Mouse (Mus musculus) limb, embryonic 12.5 days (tissue): ENCODE measurements at regions not wholly inside any gene's neighbourhood (a gene's known extent, or its start where the extent isn't known, plus 50 kb on each side); places are given as distances from the start of the nearest gene placed in this dataset.
"Not testable (repeated sequence)": the region's sequence is repeated elsewhere in the genome, so short reads cannot be mapped to it uniquely, and the experiment has no call there.

Source experiments
- ATAC-seq: fragments of 200-750 bp; cut with Nextera tagmentation; 2 replicates; pipeline ENCODE4 v1.8.0; 2017; ENCODE audit warnings: low read depth, moderate TSS enrichment; ENCODE audit not compliant: insufficient number of reproducible peaks, insufficient read depth, low FRiP score, low TSS enrichment
- H3K27ac ChIP-seq: fragments of 300-500 bp; sonication (generic); 2 replicates; pipeline ENCODE4 v1.5.1; 2016; ENCODE audit warnings: mild to moderate bottlenecking, moderate library complexity
- H3K27me3 ChIP-seq: fragments of 300-500 bp; sonication (generic); 2 replicates; pipeline ENCODE4 v1.6.1; 2016; ENCODE audit warnings: mild to moderate bottlenecking, moderate library complexity
- H3K36me3 ChIP-seq: fragments of 300-500 bp; sonication (generic); 2 replicates; pipeline ENCODE4 v1.6.1; 2016; ENCODE audit warnings: mild to moderate bottlenecking, moderate library complexity
- H3K4me1 ChIP-seq: fragments of 300-500 bp; sonication (generic); replicated peaks from 2 replicates; pipeline ENCODE4 v1.6.1; 2016
- H3K4me2 ChIP-seq: fragments of 300-500 bp; sonication (generic); 2 replicates; pipeline ENCODE4 v1.6.1; 2016; ENCODE audit warnings: mild to moderate bottlenecking, moderate library complexity
- H3K4me3 ChIP-seq: fragments of 300-500 bp; sonication (generic); replicated peaks from 2 replicates; pipeline ENCODE4 v1.5.1; 2016; ENCODE audit warnings: mild to moderate bottlenecking
- H3K9ac ChIP-seq: fragments of 300-500 bp; sonication (generic); replicated peaks from 2 replicates; pipeline ENCODE4 v1.6.1; 2016; ENCODE audit warnings: mild to moderate bottlenecking, moderate library complexity
- H3K9me3 ChIP-seq: fragments of 300-500 bp; sonication (generic); 2 replicates; pipeline ENCODE4 v1.6.1; 2016; ENCODE audit warnings: mild to moderate bottlenecking, moderate library complexity
- WGBS: fragments of 180-500 bp; shearing (Covaris S2); methylation state at CpG from one replicate; pipeline ENCODE4 v1.1.7; 2016; 5-methylcytosine and 5-hydroxymethylcytosine counted together

DNA sequence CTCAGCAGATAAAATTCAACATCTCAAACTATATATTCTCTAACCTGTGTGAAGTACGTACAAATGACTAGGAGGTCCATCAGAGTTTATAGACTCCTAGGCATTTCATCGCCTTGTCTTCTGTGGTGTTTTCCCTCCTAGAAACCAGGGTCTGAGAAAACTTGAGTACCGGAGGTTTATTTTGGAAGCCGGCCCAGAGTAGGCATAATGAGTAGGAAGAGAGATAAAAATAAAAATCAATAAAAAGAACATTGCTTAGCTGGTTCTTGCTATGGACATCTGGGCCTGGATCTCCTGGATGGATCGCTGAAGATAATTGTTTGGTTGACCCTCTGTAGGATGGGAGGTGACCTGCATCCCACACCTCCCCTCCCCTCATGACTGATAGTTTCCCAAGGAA lies 81.5 kb upstream of the Mocs1 start:
- Histone ChIP-seq H3K9ac (no peak overlapping the region), H3K27ac (no peak overlapping the region), H3K9me3 (no peaks in the 10 kb centered on the region), H3K36me3 (no peaks in the 10 kb centered on the region), H3K4me1 (no peaks in the 10 kb centered on the region), H3K27me3 (no peaks in the 10 kb centered on the region), H3K4me2 (no peak overlapping the region), H3K4me3 (no peak overlapping the region)
- 90% methylated on average over 5 of the region's 5 CpGs for WGBS
- no peak for ATAC-seq

- ATAC-seq: no peak
- no peaks in the 10 kb centered on the region for H3K36me3 ChIP-seq
- no peaks in the 10 kb centered on the region for H3K27me3 ChIP-seq
- H3K4me2 ChIP-seq: no peak overlapping the region
- H3K27ac ChIP-seq: no peak overlapping the region
- H3K4me1 ChIP-seq: no peaks in the 10 kb centered on the region
- no peak overlapping the region for H3K4me3 ChIP-seq
- no peak overlapping the region for H3K9ac ChIP-seq
- 87% methylated on average over 9 of the region's 9 CpGs for WGBS
- H3K9me3 ChIP-seq: no peaks in the 10 kb centered on the region
These were observed 78.8 kb upstream of the Mocs1 start for GRCm38 (mm10) chr17:49349328-49349727.

- no peaks in the 10 kb centered on the region for H3K4me1 ChIP-seq
- 0 out of 2 replicates have a peak, but pooled peaks cover 2% of the 10 kb centered on the region for H3K9me3 ChIP-seq
- no peak for ATAC-seq
- no peak overlapping the region for H3K27ac ChIP-seq
- H3K27me3 ChIP-seq: no peaks in the 10 kb centered on the region
- no peak overlapping the region for H3K9ac ChIP-seq
- no peaks in the 10 kb centered on the region for H3K36me3 ChIP-seq
- no peak overlapping the region for H3K4me3 ChIP-seq
- no peak overlapping the region for H3K4me2 ChIP-seq
These were observed 69.0 kb upstream of the Mocs1 start for GRCm38 (mm10) chr17:49359212-49359611.

- H3K4me1 ChIP-seq, H3K9ac ChIP-seq, H3K9me3 ChIP-seq, ATAC-seq, H3K4me3 ChIP-seq, H3K27me3 ChIP-seq, H3K36me3 ChIP-seq, H3K27ac ChIP-seq, H3K4me2 ChIP-seq: not testable (repeated sequence)
- WGBS: 53% methylated on average over 6 of the region's 6 CpGs
These were observed 67.9 kb upstream of the Mocs1 start for GRCm38 (mm10) chr17:49360251-49360650.

GRCm38 (mm10) chr17:49367791-49368190 lies 60.4 kb upstream of the Mocs1 start:
- no peak for ATAC-seq
- H3K27me3 ChIP-seq: no peaks in the 10 kb centered on the region
- H3K27ac ChIP-seq: no peak overlapping the region

DNA sequence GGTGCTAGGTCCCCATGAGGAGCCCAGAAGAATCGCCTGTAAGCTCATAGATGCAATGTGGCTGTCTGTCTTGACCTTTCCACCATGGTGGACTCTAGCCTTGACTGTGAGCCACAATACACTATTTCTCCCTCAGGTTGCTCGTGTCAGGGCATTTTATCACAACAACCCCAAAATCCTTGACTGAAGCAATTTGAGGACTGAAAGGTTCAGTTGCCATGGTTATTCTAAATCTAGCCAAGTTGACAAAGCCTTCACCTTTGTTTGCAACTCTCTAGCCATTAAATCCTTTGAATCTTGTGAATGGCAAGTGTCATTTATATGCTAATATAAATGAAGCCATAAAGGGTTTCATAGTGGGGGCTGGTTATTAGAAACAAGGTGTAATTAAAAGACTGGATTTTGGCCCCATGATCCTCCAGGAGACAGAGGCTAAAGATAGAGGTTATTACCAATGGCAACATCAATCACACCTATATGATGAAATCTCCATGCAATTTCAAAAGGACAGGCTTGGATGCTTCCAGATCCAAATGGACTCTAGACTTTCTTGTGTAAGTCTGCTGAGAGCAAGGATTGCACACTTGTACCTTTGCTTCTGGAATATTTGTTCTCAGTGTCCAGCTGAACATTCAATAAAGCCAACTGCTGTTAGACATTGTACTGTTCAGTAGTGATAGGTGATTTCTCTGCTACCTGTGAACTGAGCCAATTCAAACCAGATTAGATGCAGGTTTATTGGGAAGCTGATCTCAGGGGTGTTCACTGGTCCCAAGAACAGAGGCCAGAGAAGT lies 59.5 kb upstream of the Mocs1 start:
- Histone ChIP-seq H3K4me2 (no peak overlapping the region), H3K4me1 (no peaks in the 10 kb centered on the region), H3K4me3 (no peak overlapping the region), H3K27me3 (no peaks in the 10 kb centered on the region), H3K9ac (no peak overlapping the region), H3K9me3 (no peaks in the 10 kb centered on the region), H3K27ac (no peak overlapping the region), H3K36me3 (no peaks in the 10 kb centered on the region)
- ATAC-seq: no peak
- 73% methylated on average over 2 of the region's 2 CpGs for WGBS

More at GRCm38 (mm10) chr17:49367791-49368190, 60.4 kb upstream of the Mocs1 start:
- Histone ChIP-seq H3K9ac (no peak overlapping the region), H3K4me1 (no peaks in the 10 kb centered on the region), H3K4me3 (no peak overlapping the region), H3K4me2 (no peak overlapping the region), H3K36me3 (no peaks in the 10 kb centered on the region), H3K9me3 (no peaks in the 10 kb centered on the region)
- 83% methylated on average over 4 of the region's 4 CpGs for WGBS

DNA sequence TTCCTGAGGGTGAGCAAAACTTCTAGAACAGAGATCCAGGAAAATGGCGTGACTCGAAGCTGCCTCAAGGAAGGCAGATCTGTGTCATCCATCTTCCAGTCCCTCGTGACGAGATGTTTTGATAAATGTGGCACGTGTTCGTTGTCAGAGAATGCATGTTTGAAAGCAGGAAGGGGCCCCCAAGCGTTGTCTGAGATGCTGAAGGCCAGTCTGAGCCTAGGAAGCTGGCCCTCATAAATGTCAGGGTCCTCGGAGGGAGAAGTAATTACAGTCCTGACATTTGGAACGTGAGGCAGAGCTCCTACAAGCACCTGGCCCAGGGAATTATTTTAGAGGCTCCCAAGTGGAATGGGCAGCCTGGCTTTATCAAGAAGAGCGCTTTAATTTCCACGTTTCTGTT lies 50.5 kb upstream of the Mocs1 start:
- Histone ChIP-seq H3K9ac (no peak overlapping the region), H3K9me3 (no peaks in the 10 kb centered on the region), H3K4me1 (0 out of 2 replicates have a peak, but pooled peaks cover 8% of the 10 kb centered on the region), H3K36me3 (no peaks in the 10 kb centered on the region), H3K27ac (no peak overlapping the region), H3K4me3 (no peak overlapping the region), H3K4me2 (no peak overlapping the region), H3K27me3 (no peaks in the 10 kb centered on the region)
- no peak for ATAC-seq
- 35% methylated on average over 11 of the region's 11 CpGs for WGBS
